Mouse (Mus musculus): ENCODE data around the gene Pfkm. TPM values are rescaled to one million over a fixed set of nuclear protein-coding genes. Genes with fewer than 3 reads are reported as not detected.
A peak's percentile ranks its signal among the peaks of the same experiment; 100 is the strongest.

Gene Pfkm
- total and polyA plus RNA-seq, 2 experiments from 2014 or later: 91.5 to 97.3 TPM

DNA sequence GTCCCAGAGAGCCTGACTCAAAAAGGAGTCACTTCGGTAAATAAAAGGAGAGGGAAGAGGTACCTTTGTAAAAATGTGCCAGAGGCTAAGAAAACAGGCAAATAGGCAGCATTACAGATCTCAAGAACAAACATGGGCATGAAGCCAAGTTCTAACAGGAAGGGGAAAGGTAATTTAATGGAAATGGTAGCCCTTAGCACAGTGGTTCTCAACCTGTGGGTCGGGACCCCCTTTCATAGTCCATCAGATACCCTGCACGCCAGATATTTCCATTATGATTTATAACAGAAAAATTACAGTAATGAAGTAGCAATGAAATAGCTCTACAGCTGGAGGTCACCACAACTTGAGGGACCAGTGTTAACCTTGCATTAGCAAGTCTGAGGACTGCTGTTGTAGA lies 84.9 kb downstream of the Pfkm start:
- no peak for DNase-seq (ENCODE audit: low spot score)
- no peak overlapping the region for H3K4me3 ChIP-seq (ENCODE audit: low read length)
- WGBS: 69% methylated on average over 3 of the region's 3 CpGs

DNA sequence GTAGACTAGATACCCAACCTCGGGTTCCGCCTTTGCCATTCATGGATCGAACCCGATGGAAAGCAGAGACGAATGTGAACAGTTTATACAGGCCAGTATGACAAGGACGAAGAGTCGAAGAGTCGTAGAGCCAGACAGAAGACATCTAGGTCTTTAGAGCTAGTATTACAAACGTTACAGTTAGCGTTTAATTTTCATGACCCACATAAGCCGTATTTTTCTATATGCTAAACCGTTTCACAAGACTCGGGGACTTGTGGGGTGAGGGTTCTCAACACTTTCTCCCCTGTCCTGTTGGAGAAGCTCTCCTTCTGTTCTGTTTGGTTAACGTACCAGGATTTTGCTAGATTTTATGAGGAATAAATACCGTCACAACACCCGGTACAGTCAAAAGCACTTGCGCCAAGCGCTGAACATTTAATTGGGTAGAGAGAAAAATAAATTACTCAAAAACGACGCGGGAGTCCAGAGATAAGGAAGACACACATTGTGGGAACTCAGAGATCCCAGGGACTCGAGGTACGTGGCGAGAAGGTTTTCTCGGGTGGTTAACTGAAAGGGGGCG lies 88.3 kb downstream of the Pfkm start:
- WGBS: 3% methylated on average over 26 of the region's 26 CpGs
- peak overlapping the region; percentile 52 for H3K4me3 ChIP-seq (ENCODE audit: low read length)
- no peak for TF ChIP-seq CTCF (IDR thresholded peaks at IDR 0.05; ENCODE audit: low read depth)
- H3K9me3 ChIP-seq (ENCODE audit: low read length): no peaks in the 10 kb centered on the region
- H3K4me1 ChIP-seq (ENCODE audit: insufficient read depth, low read length): no peaks in the 10 kb centered on the region
- peak overlapping the region; percentile 75 for H3K27ac ChIP-seq
- no peak for DNase-seq (ENCODE audit: low spot score)
- peak overlapping the region; percentile 55 for H3K9ac ChIP-seq (replicated peaks; ENCODE audit: low read length)
- no peaks in the 10 kb centered on the region for H3K36me3 ChIP-seq (ENCODE audit: insufficient read depth, low read length)
- no peaks in the 10 kb centered on the region for H3K27me3 ChIP-seq (ENCODE audit: insufficient read depth, low read length)
- peak overlapping the region; percentile 64 for H3K4me2 ChIP-seq (ENCODE audit: low read depth, low read length)
- no peak for ATAC-seq

More for the DNA sequence above, 84.9 kb downstream of the Pfkm start:
- Histone ChIP-seq H3K27ac (no peak overlapping the region), H3K9ac (replicated peaks; ENCODE audit: low read length) (no peak overlapping the region), H3K4me1 (ENCODE audit: insufficient read depth, low read length) (0 out of 2 replicates have a peak, but pooled peaks cover 2% of the 10 kb centered on the region), H3K36me3 (ENCODE audit: insufficient read depth, low read length) (no peaks in the 10 kb centered on the region), H3K27me3 (ENCODE audit: insufficient read depth, low read length) (no peaks in the 10 kb centered on the region), H3K4me2 (ENCODE audit: low read depth, low read length) (no peak overlapping the region), H3K9me3 (ENCODE audit: low read length) (no peaks in the 10 kb centered on the region)
- ATAC-seq: no peak
- TF ChIP-seq CTCF (IDR thresholded peaks at IDR 0.05; ENCODE audit: low read depth): no peak

GRCm38 (mm10) chr15:98181132-98181711 lies 88.8 kb downstream of the Pfkm start:
- Histone ChIP-seq H3K4me3 (ENCODE audit: low read length) (peak overlapping the region; percentile 52), H3K4me1 (ENCODE audit: insufficient read depth, low read length) (no peaks in the 10 kb centered on the region), H3K4me2 (ENCODE audit: low read depth, low read length) (peak overlapping the region; percentile 64), H3K9me3 (ENCODE audit: low read length) (no peaks in the 10 kb centered on the region), H3K9ac (replicated peaks; ENCODE audit: low read length) (peak overlapping the region; percentile 55), H3K36me3 (ENCODE audit: insufficient read depth, low read length) (no peaks in the 10 kb centered on the region), H3K27ac (peak overlapping the region; percentile 75), H3K27me3 (ENCODE audit: insufficient read depth, low read length) (no peaks in the 10 kb centered on the region)
- peak; percentile 99 for ATAC-seq
- under 1% methylated on average over 30 of the region's 30 CpGs for WGBS
- peak; percentile 95 for DNase-seq (ENCODE audit: low spot score)
- peak; percentile 89 for TF ChIP-seq CTCF (IDR thresholded peaks at IDR 0.05; ENCODE audit: low read depth)

Other genes with a start within 250 kb of the Pfkm start
- 23.6 and 28.6 TPM in 2 replicates for gene Hdac7, start 248.1 kb upstream of the Pfkm start, total RNA-seq (2014; rRNA removed)
- gene Hdac7, start 248.1 kb upstream of the Pfkm start, polyA plus RNA-seq (2015; fragmentation: Nextera tagmentation; extraction: Ambion mirVana): 21.7 and 23.7 TPM in 2 replicates
- 0.26 and 0.29 TPM in 2 replicates for gene Vdr, start 182.0 kb upstream of the Pfkm start, total RNA-seq (2014; rRNA removed)
- gene Vdr, start 182.0 kb upstream of the Pfkm start, polyA plus RNA-seq (2015; fragmentation: Nextera tagmentation; extraction: Ambion mirVana): 0.38 and 0.76 TPM in 2 replicates
- 53.7 and 57.9 TPM in 2 replicates for gene Tmem106c, start 128.4 kb upstream of the Pfkm start, total RNA-seq (2014; rRNA removed)
- 55.9 and 57.9 TPM in 2 replicates for gene Tmem106c, start 128.4 kb upstream of the Pfkm start, polyA plus RNA-seq (2015; fragmentation: Nextera tagmentation; extraction: Ambion mirVana)
- gene Col2a1, start 87.9 kb upstream of the Pfkm start, total RNA-seq (2014; rRNA removed): 19.3 and 28.9 TPM in 2 replicates
- gene Col2a1, start 87.9 kb upstream of the Pfkm start, polyA plus RNA-seq (2015; fragmentation: Nextera tagmentation; extraction: Ambion mirVana): 7.4 and 8.1 TPM in 2 replicates
- gene Senp1, start 1.2 kb downstream of the Pfkm start, total RNA-seq (2014; rRNA removed): 12.7 and 15.0 TPM in 2 replicates
- gene Senp1, start 1.2 kb downstream of the Pfkm start, polyA plus RNA-seq (2015; fragmentation: Nextera tagmentation; extraction: Ambion mirVana): 12.5 TPM in 2 replicates
- gene Asb8, start 73.0 kb downstream of the Pfkm start, total RNA-seq (2014; rRNA removed): 53.3 and 71.5 TPM in 2 replicates
- 52.3 and 55.9 TPM in 2 replicates for gene Asb8, start 73.0 kb downstream of the Pfkm start, polyA plus RNA-seq (2015; fragmentation: Nextera tagmentation; extraction: Ambion mirVana)
- gene Ccdc184, start 74.6 kb downstream of the Pfkm start, total RNA-seq (2014; rRNA removed): 107 and 116 TPM in 2 replicates
- 90.4 and 98.0 TPM in 2 replicates for gene Ccdc184, start 74.6 kb downstream of the Pfkm start, polyA plus RNA-seq (2015; fragmentation: Nextera tagmentation; extraction: Ambion mirVana)
- not detected in 2 replicates for gene Olfr288, start 103.0 kb downstream of the Pfkm start, total RNA-seq (2014; rRNA removed)
- not detected in 2 replicates for gene Olfr288, start 103.0 kb downstream of the Pfkm start, polyA plus RNA-seq (2015; fragmentation: Nextera tagmentation; extraction: Ambion mirVana)
- not detected in 2 replicates for gene Gm44579, start 128.4 kb downstream of the Pfkm start, total RNA-seq (2014; rRNA removed)
- gene Gm44579, start 128.4 kb downstream of the Pfkm start, polyA plus RNA-seq (2015; fragmentation: Nextera tagmentation; extraction: Ambion mirVana): 0.08 and 0.28 TPM in 2 replicates
- gene Olfr287, start 128.5 kb downstream of the Pfkm start, total RNA-seq (2014; rRNA removed): 2.0 and 5.4 TPM in 2 replicates
- gene Olfr287, start 128.5 kb downstream of the Pfkm start, polyA plus RNA-seq (2015; fragmentation: Nextera tagmentation; extraction: Ambion mirVana): 2.0 and 2.3 TPM in 2 replicates
- gene Olfr286, start 141.9 kb downstream of the Pfkm start, total RNA-seq (2014; rRNA removed): 0.26 TPM in 1 of 2 replicates, not detected in the other
- not detected in 2 replicates for gene Olfr286, start 141.9 kb downstream of the Pfkm start, polyA plus RNA-seq (2015; fragmentation: Nextera tagmentation; extraction: Ambion mirVana)
- gene H1fnt, start 164.7 kb downstream of the Pfkm start, total RNA-seq (2014; rRNA removed): not detected in 2 replicates
- not detected in 2 replicates for gene H1fnt, start 164.7 kb downstream of the Pfkm start, polyA plus RNA-seq (2015; fragmentation: Nextera tagmentation; extraction: Ambion mirVana)
- 11.2 and 15.1 TPM in 2 replicates for gene Zfp641, start 203.6 kb downstream of the Pfkm start, total RNA-seq (2014; rRNA removed)
- 7.3 and 9.0 TPM in 2 replicates for gene Zfp641, start 203.6 kb downstream of the Pfkm start, polyA plus RNA-seq (2015; fragmentation: Nextera tagmentation; extraction: Ambion mirVana)
- not detected in 2 replicates for gene Olfr285, start 224.8 kb downstream of the Pfkm start, total RNA-seq (2014; rRNA removed)
- gene Olfr285, start 224.8 kb downstream of the Pfkm start, polyA plus RNA-seq (2015; fragmentation: Nextera tagmentation; extraction: Ambion mirVana): not detected in 2 replicates
- gene Olfr284, start 248.4 kb downstream of the Pfkm start, total RNA-seq (2014; rRNA removed): not detected in 2 replicates
- not detected in 2 replicates for gene Olfr284, start 248.4 kb downstream of the Pfkm start, polyA plus RNA-seq (2015; fragmentation: Nextera tagmentation; extraction: Ambion mirVana)